Mouse (Mus musculus) c-Kit-positive CD71-positive TER-119-negative erythroid progenitor cells, embryonic 14.5 days (primary cell): Measurements from ENCODE around the gene Zbtb20.

Source experiments
- DNase-seq: peaks from one replicate; pipeline ENCODE4 v3.0.0-alpha.2; 2013; ENCODE audit warnings: low read depth

Gene Zbtb20

GRCm38 (mm10) chr16:43303245-43304197, 427.8 kb downstream of the Zbtb20 start:
- DNase-seq = no peak

GRCm38 (mm10) chr16:43309968-43310431, 434.3 kb downstream of the Zbtb20 start:
- DNase-seq = no peak

- no peak for DNase-seq
These were observed 448.3 kb downstream of the Zbtb20 start for GRCm38 (mm10) chr16:43324009-43324408.

- DNase-seq = no peak
These were observed 452.5 kb downstream of the Zbtb20 start for GRCm38 (mm10) chr16:43328221-43328620.

GRCm38 (mm10) chr16:43330206-43330605, 454.5 kb downstream of the Zbtb20 start:
- DNase-seq = no peak

GRCm38 (mm10) chr16:43331440-43331839, 455.8 kb downstream of the Zbtb20 start:
- no peak for DNase-seq

- DNase-seq = no peak
These were observed 457.1 kb downstream of the Zbtb20 start for GRCm38 (mm10) chr16:43332734-43333133.

- DNase-seq = no peak
These were observed 457.6 kb downstream of the Zbtb20 start for GRCm38 (mm10) chr16:43333265-43333664.

GRCm38 (mm10) chr16:43334411-43335150, 458.9 kb downstream of the Zbtb20 start:
- no peak for DNase-seq

GRCm38 (mm10) chr16:43335151-43335823, 459.6 kb downstream of the Zbtb20 start:
- no peak for DNase-seq

- DNase-seq = no peak
These were observed 460.1 kb downstream of the Zbtb20 start for GRCm38 (mm10) chr16:43335824-43336215.

GRCm38 (mm10) chr16:43340712-43341111, 465.0 kb downstream of the Zbtb20 start:
- DNase-seq = no peak

- no peak for DNase-seq
These were observed 466.3 kb downstream of the Zbtb20 start for GRCm38 (mm10) chr16:43341916-43342455.

GRCm38 (mm10) chr16:43346094-43346493, 470.4 kb downstream of the Zbtb20 start:
- DNase-seq = no peak

- no peak for DNase-seq
These were observed 480.3 kb downstream of the Zbtb20 start for GRCm38 (mm10) chr16:43355776-43356645.

GRCm38 (mm10) chr16:43359546-43359945, 483.9 kb downstream of the Zbtb20 start:
- no peak for DNase-seq

GRCm38 (mm10) chr16:43360112-43360511, 484.4 kb downstream of the Zbtb20 start:
- no peak for DNase-seq

GRCm38 (mm10) chr16:43360838-43361480, 485.3 kb downstream of the Zbtb20 start:
- DNase-seq = no peak

- no peak for DNase-seq
These were observed 487.1 kb downstream of the Zbtb20 start for GRCm38 (mm10) chr16:43362651-43363300.

- DNase-seq = no peak
These were observed 487.6 kb downstream of the Zbtb20 start for GRCm38 (mm10) chr16:43363316-43363715.
